Comparison of ENCODE assay signal across 8 mouse cellular contexts in the genomic region with DNA sequence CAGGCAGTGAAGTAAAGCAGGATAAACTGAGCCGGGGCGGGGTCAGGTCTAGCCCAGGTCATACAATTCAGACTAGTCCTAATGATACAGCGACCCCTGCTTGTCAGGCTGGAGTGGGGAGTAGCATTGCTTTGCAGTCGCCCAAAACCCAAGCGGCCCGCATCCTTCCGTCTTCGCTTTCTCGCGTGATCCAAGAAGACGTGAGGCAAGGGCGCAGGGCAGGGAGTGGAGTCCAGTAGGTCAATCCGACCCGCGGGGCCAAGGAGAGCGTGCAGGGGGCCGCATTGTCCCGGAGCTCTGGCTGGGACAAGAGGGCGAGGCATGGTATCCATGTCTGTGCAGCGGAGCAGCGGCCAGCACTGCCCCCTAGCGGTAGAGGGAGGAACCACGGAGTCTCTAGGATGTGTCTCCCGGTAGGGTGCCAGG. TPM values are rescaled to one million over a fixed set of nuclear protein-coding genes. Genes with fewer than 3 reads are reported as not detected.
A peak's percentile ranks its signal among the peaks of the same experiment; 100 is the strongest.
DNase-seq lines count a peak whose midpoint lies in the region; ATAC-seq lines count a peak whose summit lies in the region.

No protein-coding gene starts in this region.

- no peaks in the 10 kb centered on the region for H3K27me3 ChIP-seq in hindbrain, embryonic 13.5 days

- no peaks in the 10 kb centered on the region for H3K9me3 ChIP-seq in hindbrain, embryonic 13.5 days

- H3K27ac ChIP-seq in hindbrain, embryonic 13.5 days = peak overlapping the region; percentile 60

- peak overlapping the region; percentile 48 for H3K4me3 ChIP-seq in hindbrain, embryonic 13.5 days

- ATAC-seq in hindbrain, embryonic 13.5 days (ENCODE audit: low FRiP score) = peak; percentile 91

- peaks cover 22% of the 10 kb centered on the region for H3K4me1 ChIP-seq in hindbrain, embryonic 13.5 days (replicated peaks)

- under 1% methylated on average over 24 of the region's 24 CpGs for WGBS in hindbrain, embryonic 13.5 days

- DNase-seq in R1 (ENCODE audit: low read depth, low spot score) = peak; percentile 97
- peak; percentile 98 to 99 for DNase-seq in cerebellum, postnatal 14 days
- peak; percentile 75 to 86 for DNase-seq in frontal cortex, postnatal 14 days (ENCODE audit: low spot score in 2 of 2)
- peak; percentile 85 to 96 for DNase-seq in layer of hippocampus, postnatal 25 days (ENCODE audit: extremely low spot score in 1 of 2, low spot score in 1 of 2)
- peak; percentile 95 for DNase-seq in lung, postnatal 14 days
- DNase-seq in ovary, postnatal 36 days (ENCODE audit: low spot score) = peak; percentile 92
- peak; percentile 94 for DNase-seq in thymus, postnatal 14 days

- no peaks in the 10 kb centered on the region for H3K36me3 ChIP-seq in hindbrain, embryonic 13.5 days

- H3K4me2 ChIP-seq in hindbrain, embryonic 13.5 days = peak overlapping the region; percentile 60

- peak overlapping the region; percentile 70 for H3K9ac ChIP-seq in hindbrain, embryonic 13.5 days

RNA-seq across cellular contexts. Expression of a gene that starts 13.3 kb away (rescaled TPM):
- polyA plus RNA-seq in hindbrain, embryonic 13.5 days (2015; fragmentation: Nextera tagmentation; extraction: Ambion mirVana) = 6.8 and 7.5 TPM in 2 replicates
- total RNA-seq in layer of hippocampus, postnatal 25 days (2021) = 10 to 100 TPM; 11.2 to 12.1 TPM

RNA-seq across cellular contexts. Expression of a gene that starts 47.0 kb away (rescaled TPM):
- polyA plus RNA-seq in hindbrain, embryonic 13.5 days (2015; fragmentation: Nextera tagmentation; extraction: Ambion mirVana) = 5.2 and 5.6 TPM in 2 replicates
- 10 to 100 TPM; 16.8 to 17.9 TPM for total RNA-seq in layer of hippocampus, postnatal 25 days (2021)

Comparison
In these comparisons a context has a peak if more than half of its experiments do, and no peak if none do; other contexts are left out.
1. Peak in every context shown above with its lines: DNase-seq, ATAC-seq, H3K4me3 ChIP-seq and H3K27ac ChIP-seq.